Mouse (Mus musculus): ENCODE data around the gene Tiam1. TPM values are rescaled to one million over a fixed set of nuclear protein-coding genes. Genes with fewer than 3 reads are reported as not detected.
A peak's percentile ranks its signal among the peaks of the same experiment; 100 is the strongest.

The Tiam1 gene
- polyA plus RNA-seq, 1 experiment from 2014 or later: 24.9 TPM

- H3K9ac ChIP-seq (ENCODE audit: low read depth, low read length): no peak overlapping the region
- no peak for ATAC-seq (replicated peaks; ENCODE audit: insufficient number of reproducible peaks, low FRiP score, low TSS enrichment)
- H3K4me1 ChIP-seq (ENCODE audit: control insufficient read depth, insufficient read depth, low read length): peaks cover 4% of the 10 kb centered on the region; the same call in 1 of the 2 replicates
- no peaks in the 10 kb centered on the region for H3K36me3 ChIP-seq (ENCODE audit: control insufficient read depth, insufficient read depth, low read length)
- no peak overlapping the region for H3K4me3 ChIP-seq (ENCODE audit: low read depth, low read length)
- 88% methylated on average over 13 of the region's 13 CpGs for WGBS (ENCODE audit: insufficient replicate concordance)
- H3K27me3 ChIP-seq (ENCODE audit: control insufficient read depth, insufficient read depth, low read length): no peaks in the 10 kb centered on the region
- H3K9me3 ChIP-seq (replicated peaks; ENCODE audit: control insufficient read depth, low read length): no peaks in the 10 kb centered on the region
- H3K4me2 ChIP-seq: no peak overlapping the region
- no peak overlapping the region for H3K27ac ChIP-seq (ENCODE audit: low read depth, low read length)
These were observed 136.1 kb downstream of the Tiam1 start for GRCm38 (mm10) chr16:90007391-90007977.

GRCm38 (mm10) chr16:90003556-90003955 is 140.0 kb downstream of the Tiam1 start:
- Histone ChIP-seq H3K4me3 (ENCODE audit: low read depth, low read length) (no peak overlapping the region), H3K9ac (ENCODE audit: low read depth, low read length) (no peak overlapping the region), H3K27me3 (ENCODE audit: control insufficient read depth, insufficient read depth, low read length) (no peaks in the 10 kb centered on the region), H3K27ac (ENCODE audit: low read depth, low read length) (no peak overlapping the region), H3K4me1 (ENCODE audit: control insufficient read depth, insufficient read depth, low read length) (no peaks in the 10 kb centered on the region), H3K4me2 (no peak overlapping the region), H3K36me3 (ENCODE audit: control insufficient read depth, insufficient read depth, low read length) (no peaks in the 10 kb centered on the region), H3K9me3 (replicated peaks; ENCODE audit: control insufficient read depth, low read length) (no peaks in the 10 kb centered on the region)
- 88% methylated on average over 14 of the region's 14 CpGs for whole genome bisulfite sequencing (ENCODE audit: insufficient replicate concordance)
- no peak for ATAC-seq (replicated peaks; ENCODE audit: insufficient number of reproducible peaks, low FRiP score, low TSS enrichment)

DNA sequence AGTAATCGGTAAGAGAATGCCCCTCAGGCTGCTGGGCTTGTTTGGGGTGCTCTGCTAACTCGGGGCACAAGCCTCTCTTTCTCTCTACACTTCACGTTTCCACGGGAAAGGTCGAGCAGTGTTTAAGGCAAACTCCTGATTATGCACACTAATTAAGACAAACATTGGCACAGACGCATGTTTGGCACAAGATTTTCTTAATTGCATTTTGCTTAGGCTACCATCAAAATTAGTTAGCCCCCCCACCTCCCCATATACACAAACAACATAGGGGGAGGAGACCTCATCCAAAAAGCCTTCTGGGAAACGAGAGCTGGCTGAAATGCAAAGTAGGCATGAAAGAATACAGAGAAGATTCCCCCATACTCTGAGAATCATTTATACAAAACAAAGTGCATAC is 148.4 kb downstream of the Tiam1 start:
- Histone ChIP-seq H3K4me2 (no peak overlapping the region), H3K27me3 (ENCODE audit: control insufficient read depth, insufficient read depth, low read length) (no peaks in the 10 kb centered on the region), H3K4me1 (ENCODE audit: control insufficient read depth, insufficient read depth, low read length) (0 out of 2 replicates have a peak, but pooled peaks cover 3% of the 10 kb centered on the region), H3K4me3 (ENCODE audit: low read depth, low read length) (no peak overlapping the region), H3K9ac (ENCODE audit: low read depth, low read length) (no peak overlapping the region), H3K9me3 (replicated peaks; ENCODE audit: control insufficient read depth, low read length) (no peaks in the 10 kb centered on the region), H3K36me3 (ENCODE audit: control insufficient read depth, insufficient read depth, low read length) (peaks cover 3% of the 10 kb centered on the region; the same call in 1 of the 2 replicates), H3K27ac (ENCODE audit: low read depth, low read length) (no peak overlapping the region)
- 86% methylated on average over 7 of the region's 7 CpGs for whole genome bisulfite sequencing (ENCODE audit: insufficient replicate concordance)
- ATAC-seq (replicated peaks; ENCODE audit: insufficient number of reproducible peaks, low FRiP score, low TSS enrichment): no peak

- H3K9me3 ChIP-seq (replicated peaks; ENCODE audit: control insufficient read depth, low read length): no peaks in the 10 kb centered on the region
- H3K27me3 ChIP-seq (ENCODE audit: control insufficient read depth, insufficient read depth, low read length): no peaks in the 10 kb centered on the region
- no peak overlapping the region for H3K9ac ChIP-seq (ENCODE audit: low read depth, low read length)
- no peak for ATAC-seq (replicated peaks; ENCODE audit: insufficient number of reproducible peaks, low FRiP score, low TSS enrichment)
- H3K36me3 ChIP-seq (ENCODE audit: control insufficient read depth, insufficient read depth, low read length): peaks cover 3% of the 10 kb centered on the region; the same call in 1 of the 2 replicates
- no peak overlapping the region for H3K27ac ChIP-seq (ENCODE audit: low read depth, low read length)
- WGBS (ENCODE audit: insufficient replicate concordance): 65% methylated on average over 17 of the region's 17 CpGs
- H3K4me3 ChIP-seq (ENCODE audit: low read depth, low read length): no peak overlapping the region
- H3K4me2 ChIP-seq: no peak overlapping the region
- H3K4me1 ChIP-seq (ENCODE audit: control insufficient read depth, insufficient read depth, low read length): peaks cover 5% of the 10 kb centered on the region; the same call in 1 of the 2 replicates
These were observed 149.4 kb downstream of the Tiam1 start for GRCm38 (mm10) chr16:89993991-89994825.

GRCm38 (mm10) chr16:89993506-89993905 is 150.1 kb downstream of the Tiam1 start:
- 85% methylated on average over 4 of the region's 4 CpGs for WGBS (ENCODE audit: insufficient replicate concordance)
- H3K4me1 ChIP-seq (ENCODE audit: control insufficient read depth, insufficient read depth, low read length): peaks cover 5% of the 10 kb centered on the region; the same call in 1 of the 2 replicates

GRCm38 (mm10) chr16:89991701-89992152 is 151.8 kb downstream of the Tiam1 start:
- peaks cover 3% of the 10 kb centered on the region; the same call in 1 of the 2 replicates for H3K36me3 ChIP-seq (ENCODE audit: control insufficient read depth, insufficient read depth, low read length)
- peaks cover 5% of the 10 kb centered on the region; the same call in 1 of the 2 replicates for H3K4me1 ChIP-seq (ENCODE audit: control insufficient read depth, insufficient read depth, low read length)
- 0 out of 2 replicates have a peak, but pooled peaks have one; percentile 22 for ATAC-seq (replicated peaks; ENCODE audit: insufficient number of reproducible peaks, low FRiP score, low TSS enrichment)
- WGBS (ENCODE audit: insufficient replicate concordance): 60% methylated on average over 12 of the region's 12 CpGs
- H3K4me3 ChIP-seq (ENCODE audit: low read depth, low read length): no peak overlapping the region
- H3K9ac ChIP-seq (ENCODE audit: low read depth, low read length): no peak overlapping the region; the same call in 1 of the 2 replicates
- H3K9me3 ChIP-seq (replicated peaks; ENCODE audit: control insufficient read depth, low read length): no peaks in the 10 kb centered on the region
- peak overlapping the region; percentile 24; the same call in 1 of the 2 replicates for H3K27ac ChIP-seq (ENCODE audit: low read depth, low read length)
- no peaks in the 10 kb centered on the region for H3K27me3 ChIP-seq (ENCODE audit: control insufficient read depth, insufficient read depth, low read length)
- no peak overlapping the region for H3K4me2 ChIP-seq

More at GRCm38 (mm10) chr16:89993506-89993905, 150.1 kb downstream of the Tiam1 start:
- H3K4me2 ChIP-seq: no peak overlapping the region
- no peak for ATAC-seq (replicated peaks; ENCODE audit: insufficient number of reproducible peaks, low FRiP score, low TSS enrichment)
- no peaks in the 10 kb centered on the region for H3K9me3 ChIP-seq (replicated peaks; ENCODE audit: control insufficient read depth, low read length)
- no peak overlapping the region for H3K27ac ChIP-seq (ENCODE audit: low read depth, low read length)
- H3K9ac ChIP-seq (ENCODE audit: low read depth, low read length): no peak overlapping the region
- H3K36me3 ChIP-seq (ENCODE audit: control insufficient read depth, insufficient read depth, low read length): peaks cover 3% of the 10 kb centered on the region; the same call in 1 of the 2 replicates
- no peak overlapping the region for H3K4me3 ChIP-seq (ENCODE audit: low read depth, low read length)
- H3K27me3 ChIP-seq (ENCODE audit: control insufficient read depth, insufficient read depth, low read length): no peaks in the 10 kb centered on the region

DNA sequence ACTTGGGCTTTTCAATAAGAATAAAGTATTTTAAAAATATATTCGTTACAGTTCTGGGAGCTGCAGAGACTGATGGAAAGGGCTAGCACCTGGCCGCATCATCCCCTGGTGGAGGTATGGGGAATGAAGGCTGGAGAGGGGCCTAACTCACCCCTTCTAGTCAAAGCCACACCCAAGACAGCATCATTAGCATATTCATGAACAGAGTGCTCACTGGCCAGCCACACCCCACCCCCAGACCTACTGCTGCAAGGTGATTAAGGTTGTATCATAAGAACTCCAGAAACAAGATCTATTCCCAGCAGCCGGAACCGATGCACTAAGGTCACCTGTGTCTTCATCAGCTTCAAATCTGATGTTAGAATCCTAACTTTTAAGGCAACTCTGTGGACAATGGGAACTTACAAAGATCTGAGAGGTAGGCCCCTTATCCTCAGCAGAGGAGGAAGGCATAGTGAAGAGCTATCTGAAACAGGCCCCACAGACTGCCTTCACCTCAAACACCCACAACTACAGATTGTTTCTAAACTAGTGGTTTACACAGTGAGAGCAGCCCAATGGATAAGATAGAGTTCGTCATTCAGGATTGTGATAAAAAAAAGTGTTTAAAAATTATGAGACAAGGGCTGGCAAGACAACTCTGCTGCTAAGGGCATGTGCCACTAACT is 153.1 kb downstream of the Tiam1 start:
- H3K4me2 ChIP-seq: no peak overlapping the region
- H3K9ac ChIP-seq (ENCODE audit: low read depth, low read length): no peak overlapping the region
- no peaks in the 10 kb centered on the region for H3K27me3 ChIP-seq (ENCODE audit: control insufficient read depth, insufficient read depth, low read length)
- no peak overlapping the region for H3K4me3 ChIP-seq (ENCODE audit: low read depth, low read length)
- WGBS (ENCODE audit: insufficient replicate concordance): 68% methylated on average over 5 of the region's 5 CpGs
- H3K27ac ChIP-seq (ENCODE audit: low read depth, low read length): no peak overlapping the region
- H3K36me3 ChIP-seq (ENCODE audit: control insufficient read depth, insufficient read depth, low read length): no peaks in the 10 kb centered on the region
- H3K4me1 ChIP-seq (ENCODE audit: control insufficient read depth, insufficient read depth, low read length): peaks cover 15% of the 10 kb centered on the region
- no peak for ATAC-seq (replicated peaks; ENCODE audit: insufficient number of reproducible peaks, low FRiP score, low TSS enrichment)
- H3K9me3 ChIP-seq (replicated peaks; ENCODE audit: control insufficient read depth, low read length): no peaks in the 10 kb centered on the region

DNA sequence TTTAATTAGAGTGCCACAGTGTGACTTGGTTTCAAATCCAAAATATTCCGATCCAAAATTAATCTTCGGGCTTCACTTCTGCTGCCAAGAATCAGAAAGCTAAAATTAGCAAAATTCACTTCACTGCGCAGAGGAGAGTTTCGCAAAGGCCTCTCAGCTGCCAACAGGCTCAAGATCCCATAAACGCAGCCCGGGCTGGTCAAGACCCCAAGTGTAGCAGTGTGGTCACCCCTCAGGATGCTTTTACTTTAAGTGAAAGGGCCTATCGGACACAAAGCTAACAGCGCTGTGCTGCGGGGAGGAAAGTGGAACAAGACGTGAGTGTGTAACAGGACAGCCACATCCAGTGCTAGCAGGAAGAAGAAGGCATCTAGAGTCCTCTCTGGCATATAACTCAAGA is 153.8 kb downstream of the Tiam1 start:
- WGBS (ENCODE audit: insufficient replicate concordance): 84% methylated on average over 10 of the region's 10 CpGs

More for the DNA sequence above, 153.8 kb downstream of the Tiam1 start:
- H3K36me3 ChIP-seq (ENCODE audit: control insufficient read depth, insufficient read depth, low read length): no peaks in the 10 kb centered on the region
- ATAC-seq (replicated peaks; ENCODE audit: insufficient number of reproducible peaks, low FRiP score, low TSS enrichment): no peak
- no peaks in the 10 kb centered on the region for H3K9me3 ChIP-seq (replicated peaks; ENCODE audit: control insufficient read depth, low read length)
- H3K9ac ChIP-seq (ENCODE audit: low read depth, low read length): no peak overlapping the region
- H3K27me3 ChIP-seq (ENCODE audit: control insufficient read depth, insufficient read depth, low read length): no peaks in the 10 kb centered on the region
- H3K4me3 ChIP-seq (ENCODE audit: low read depth, low read length): no peak overlapping the region
- H3K4me1 ChIP-seq (ENCODE audit: control insufficient read depth, insufficient read depth, low read length): peaks cover 17% of the 10 kb centered on the region
- no peak overlapping the region for H3K27ac ChIP-seq (ENCODE audit: low read depth, low read length)
- H3K4me2 ChIP-seq: no peak overlapping the region
